Mouse (Mus musculus): ENCODE data around the gene Scn11a. TPM values are rescaled to one million over a fixed set of nuclear protein-coding genes. Genes with fewer than 3 reads are reported as not detected.

Scn11a gene
- total and polyA plus RNA-seq, 3 experiments: 0.04 to 0.05 TPM; not detected in 1

GRCm38 (mm10) chr9:119847187-119847586, 21.9 kb upstream of the Scn11a start:
- no peaks in the 10 kb centered on the region for H3K36me3 ChIP-seq (ENCODE audit: control insufficient read depth, insufficient read depth, low read length)
- no peaks in the 10 kb centered on the region for H3K79me2 ChIP-seq (replicated peaks; ENCODE audit: control insufficient read depth, insufficient read depth, low read length)
- no peak overlapping the region for H3K27ac ChIP-seq
- DNase-seq: no peak
- no peaks in the 10 kb centered on the region for H3K4me1 ChIP-seq (ENCODE audit: control insufficient read depth, insufficient read depth, low read length)
- H3K4me3 ChIP-seq: no peak overlapping the region
- intact Hi-C loops (cut with DNase I): no loop called here
- TF ChIP-seq EP300 (IDR thresholded peaks at IDR 0.05; ENCODE audit: insufficient read depth, low read depth, low read length) (no peak), POLR2A (IDR thresholded peaks at IDR 0.05; ENCODE audit: insufficient read depth, low read depth, low read length) (no peak)
- WGBS: 78% methylated on average over 6 of the region's 6 CpGs
- H3K27me3 ChIP-seq (ENCODE audit: control insufficient read depth, insufficient read depth, low read length): no peaks in the 10 kb centered on the region
- no peak overlapping the region for H3K9ac ChIP-seq (ENCODE audit: low read depth, low read length)

DNA sequence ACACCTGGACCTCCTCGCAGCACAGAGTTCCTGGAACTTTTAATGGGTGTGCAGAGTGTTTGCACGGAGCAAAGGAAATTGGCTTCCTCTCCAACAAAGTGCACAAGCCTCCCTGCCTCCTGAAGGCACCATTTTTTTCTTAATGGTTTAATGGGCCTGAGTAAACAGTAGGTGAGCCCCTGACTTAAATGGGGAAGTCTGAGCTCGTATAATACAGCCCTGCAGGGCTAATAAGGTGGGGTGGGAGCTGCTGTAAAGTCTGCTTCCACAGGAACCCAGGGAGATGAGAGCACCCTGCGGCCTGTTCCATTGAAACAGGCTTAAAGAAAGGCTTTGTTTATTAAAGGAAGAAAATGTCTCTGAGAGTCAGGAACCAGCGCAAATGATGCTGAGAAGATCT, 19.5 kb upstream of the Scn11a start:
- H3K27me3 ChIP-seq (ENCODE audit: control insufficient read depth, insufficient read depth, low read length): no peaks in the 10 kb centered on the region
- no peak overlapping the region for H3K27ac ChIP-seq
- 40% methylated on average over 5 of the region's 5 CpGs for WGBS
- intact Hi-C loops (cut with DNase I): no loop called here
- no peaks in the 10 kb centered on the region for H3K79me2 ChIP-seq (replicated peaks; ENCODE audit: control insufficient read depth, insufficient read depth, low read length)
- TF ChIP-seq EP300 (IDR thresholded peaks at IDR 0.05; ENCODE audit: insufficient read depth, low read depth, low read length): no peak
- no peak for TF ChIP-seq CTCF (IDR thresholded peaks at IDR 0.05)
- no peak for TF ChIP-seq POLR2A (IDR thresholded peaks at IDR 0.05; ENCODE audit: insufficient read depth, low read depth, low read length)
- DNase-seq: no peak
- no peaks in the 10 kb centered on the region for H3K36me3 ChIP-seq (ENCODE audit: control insufficient read depth, insufficient read depth, low read length)
- no peak overlapping the region for H3K9ac ChIP-seq (ENCODE audit: low read depth, low read length)
- H3K4me1 ChIP-seq (ENCODE audit: control insufficient read depth, insufficient read depth, low read length): no peaks in the 10 kb centered on the region
- no peak overlapping the region for H3K4me3 ChIP-seq

- Histone ChIP-seq H3K36me3 (ENCODE audit: control insufficient read depth, insufficient read depth, low read length) (no peaks in the 10 kb centered on the region), H3K79me2 (replicated peaks; ENCODE audit: control insufficient read depth, insufficient read depth, low read length) (no peaks in the 10 kb centered on the region), H3K4me3 (no peak overlapping the region), H3K27ac (no peak overlapping the region), H3K4me1 (ENCODE audit: control insufficient read depth, insufficient read depth, low read length) (no peaks in the 10 kb centered on the region), H3K9ac (ENCODE audit: low read depth, low read length) (no peak overlapping the region), H3K27me3 (ENCODE audit: control insufficient read depth, insufficient read depth, low read length) (no peaks in the 10 kb centered on the region)
- DNase-seq: no peak
- 60% methylated on average over 4 of the region's 4 CpGs for WGBS
- intact Hi-C loops (cut with DNase I): no loop called here
- no peak for TF ChIP-seq CTCF (IDR thresholded peaks at IDR 0.05)
Observed at GRCm38 (mm10) chr9:119843549-119843948, 18.3 kb upstream of the Scn11a start.

GRCm38 (mm10) chr9:119842541-119843169, 17.4 kb upstream of the Scn11a start:
- TF ChIP-seq CTCF (IDR thresholded peaks at IDR 0.05): 0 out of 2 replicates have a peak, but pooled peaks have one; percentile 6
- no peak for TF ChIP-seq EP300 (IDR thresholded peaks at IDR 0.05; ENCODE audit: insufficient read depth, low read depth, low read length)
- TF ChIP-seq POLR2A (IDR thresholded peaks at IDR 0.05; ENCODE audit: insufficient read depth, low read depth, low read length): no peak
- no peaks in the 10 kb centered on the region for H3K36me3 ChIP-seq (ENCODE audit: control insufficient read depth, insufficient read depth, low read length)
- DNase-seq: no peak
- H3K27me3 ChIP-seq (ENCODE audit: control insufficient read depth, insufficient read depth, low read length): no peaks in the 10 kb centered on the region
- 40% methylated on average over 4 of the region's 4 CpGs for WGBS
- H3K27ac ChIP-seq: no peak overlapping the region
- no peaks in the 10 kb centered on the region for H3K79me2 ChIP-seq (replicated peaks; ENCODE audit: control insufficient read depth, insufficient read depth, low read length)
- intact Hi-C loops (cut with DNase I): no loop called here
- no peak overlapping the region for H3K9ac ChIP-seq (ENCODE audit: low read depth, low read length)
- H3K4me3 ChIP-seq: no peak overlapping the region
- no peaks in the 10 kb centered on the region for H3K4me1 ChIP-seq (ENCODE audit: control insufficient read depth, insufficient read depth, low read length)

DNA sequence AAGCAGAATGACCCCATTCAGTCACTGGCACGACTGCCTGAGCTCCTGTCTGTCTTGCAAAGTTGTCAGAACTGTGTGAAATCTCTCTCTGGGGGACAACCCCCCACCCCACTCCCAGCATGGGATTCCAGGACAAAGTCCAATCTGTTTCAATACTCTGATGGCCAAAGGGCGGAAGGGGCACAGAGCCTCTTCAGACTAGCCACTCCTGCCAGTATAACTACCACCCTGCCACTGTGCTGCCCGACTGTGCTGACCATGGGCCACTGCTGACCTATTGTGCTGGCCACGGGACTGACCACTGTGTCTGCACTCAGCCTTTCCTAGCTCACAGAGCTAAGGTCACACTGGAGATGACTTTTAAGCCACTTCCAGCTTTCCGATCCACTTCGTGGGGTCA, 16.8 kb upstream of the Scn11a start:
- H3K79me2 ChIP-seq (replicated peaks; ENCODE audit: control insufficient read depth, insufficient read depth, low read length): no peaks in the 10 kb centered on the region
- H3K4me1 ChIP-seq (ENCODE audit: control insufficient read depth, insufficient read depth, low read length): no peaks in the 10 kb centered on the region
- no peak overlapping the region for H3K9ac ChIP-seq (ENCODE audit: low read depth, low read length)
- H3K27me3 ChIP-seq (ENCODE audit: control insufficient read depth, insufficient read depth, low read length): no peaks in the 10 kb centered on the region
- no peak for TF ChIP-seq EP300 (IDR thresholded peaks at IDR 0.05; ENCODE audit: insufficient read depth, low read depth, low read length)
- TF ChIP-seq POLR2A (IDR thresholded peaks at IDR 0.05; ENCODE audit: insufficient read depth, low read depth, low read length): no peak
- TF ChIP-seq CTCF (IDR thresholded peaks at IDR 0.05): no peak
- no peak overlapping the region for H3K4me3 ChIP-seq
- intact Hi-C loops (cut with DNase I): no loop called here
- DNase-seq: no peak
- WGBS: 36% methylated on average over 6 of the region's 6 CpGs
- no peak overlapping the region for H3K27ac ChIP-seq
- no peaks in the 10 kb centered on the region for H3K36me3 ChIP-seq (ENCODE audit: control insufficient read depth, insufficient read depth, low read length)

GRCm38 (mm10) chr9:119841159-119841558, 15.9 kb upstream of the Scn11a start:
- Histone ChIP-seq H3K79me2 (replicated peaks; ENCODE audit: control insufficient read depth, insufficient read depth, low read length) (no peaks in the 10 kb centered on the region), H3K9ac (ENCODE audit: low read depth, low read length) (no peak overlapping the region), H3K4me1 (ENCODE audit: control insufficient read depth, insufficient read depth, low read length) (no peaks in the 10 kb centered on the region), H3K27me3 (ENCODE audit: control insufficient read depth, insufficient read depth, low read length) (no peaks in the 10 kb centered on the region), H3K4me3 (no peak overlapping the region), H3K27ac (no peak overlapping the region), H3K36me3 (ENCODE audit: control insufficient read depth, insufficient read depth, low read length) (no peaks in the 10 kb centered on the region)
- no peak for DNase-seq
- intact Hi-C loops (cut with DNase I): no loop called here
- 66% methylated on average over 6 of the region's 6 CpGs for WGBS
- TF ChIP-seq EP300 (IDR thresholded peaks at IDR 0.05; ENCODE audit: insufficient read depth, low read depth, low read length): no peak
- no peak for TF ChIP-seq POLR2A (IDR thresholded peaks at IDR 0.05; ENCODE audit: insufficient read depth, low read depth, low read length)
- no peak for TF ChIP-seq CTCF (IDR thresholded peaks at IDR 0.05)

All from heart, adult 2 months (tissue).